Mouse (Mus musculus): Measurements from ENCODE around the gene Nemp1. TPM values are rescaled to one million over a fixed set of nuclear protein-coding genes. Genes with fewer than 3 reads are reported as not detected.

Gene Nemp1
- polyA plus RNA-seq, 1 experiment from 2014 or later: 8.9 TPM

- peak; percentile 38 for ATAC-seq (replicated peaks; ENCODE audit: low FRiP score, low TSS enrichment, low read depth)
- peaks cover 28% of the 10 kb centered on the region for H3K4me1 ChIP-seq (replicated peaks; ENCODE audit: control insufficient read depth, insufficient read depth, low read length)
- H3K9me3 ChIP-seq (ENCODE audit: control insufficient read depth, low read length): peaks cover 5% of the 10 kb centered on the region; the same call in 1 of the 2 replicates
- peak overlapping the region; percentile 64 for H3K4me2 ChIP-seq (ENCODE audit: low read length)
- DNase-seq (ENCODE audit: low spot score): no peak
- peak overlapping the region; percentile 74 for H3K9ac ChIP-seq (ENCODE audit: low read length)
- peak overlapping the region; percentile 97 for H3K27ac ChIP-seq (ENCODE audit: low read depth)
- 0 out of 2 replicates have a peak, but pooled peaks cover 2% of the 10 kb centered on the region for H3K36me3 ChIP-seq (ENCODE audit: control insufficient read depth, insufficient read depth, low read length)
- no peaks in the 10 kb centered on the region for H3K27me3 ChIP-seq (replicated peaks; ENCODE audit: control insufficient read depth, insufficient read depth, low read length)
- peak overlapping the region; percentile 75 for H3K4me3 ChIP-seq (ENCODE audit: low read depth, low read length)
- under 1% methylated on average over 13 of the region's 13 CpGs for WGBS
These were observed 44.7 kb upstream of the Nemp1 start for GRCm38 (mm10) chr10:127622057-127622392.

DNA sequence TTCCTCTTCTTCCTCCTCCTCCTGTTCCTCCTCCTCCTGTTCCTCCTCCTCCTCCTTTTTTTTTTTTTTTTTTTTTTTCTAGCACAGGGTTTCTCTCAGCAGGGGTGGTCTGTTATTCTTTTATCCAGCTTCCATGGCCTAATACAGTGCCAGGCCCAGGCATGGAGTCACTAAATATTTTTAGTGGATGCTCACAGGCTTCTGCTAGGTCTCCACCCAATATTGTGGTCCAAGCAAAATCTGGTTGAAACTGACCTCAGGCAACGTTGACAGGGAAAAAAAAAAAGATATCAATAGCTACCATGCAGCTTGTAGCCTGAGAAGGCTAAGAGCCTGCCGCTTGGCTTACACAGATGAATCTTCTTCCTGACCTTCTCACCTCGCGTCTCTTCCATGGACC is 44.0 kb upstream of the Nemp1 start:
- Histone ChIP-seq H3K9me3 (ENCODE audit: control insufficient read depth, low read length) (peaks cover 5% of the 10 kb centered on the region; the same call in 1 of the 2 replicates), H3K36me3 (ENCODE audit: control insufficient read depth, insufficient read depth, low read length) (no peaks in the 10 kb centered on the region), H3K27ac (ENCODE audit: low read depth) (no peak overlapping the region), H3K9ac (ENCODE audit: low read length) (no peak overlapping the region), H3K4me1 (replicated peaks; ENCODE audit: control insufficient read depth, insufficient read depth, low read length) (peaks cover 22% of the 10 kb centered on the region), H3K27me3 (replicated peaks; ENCODE audit: control insufficient read depth, insufficient read depth, low read length) (no peaks in the 10 kb centered on the region), H3K4me3 (ENCODE audit: low read depth, low read length) (no peak overlapping the region), H3K4me2 (ENCODE audit: low read length) (no peak overlapping the region)
- DNase-seq (ENCODE audit: low spot score): no peak
- ATAC-seq (replicated peaks; ENCODE audit: low FRiP score, low TSS enrichment, low read depth): no peak
- 61% methylated on average over 4 of the region's 4 CpGs for WGBS

GRCm38 (mm10) chr10:127623439-127624216 is 43.1 kb upstream of the Nemp1 start:
- Histone ChIP-seq H3K9me3 (ENCODE audit: control insufficient read depth, low read length) (peaks cover 5% of the 10 kb centered on the region; the same call in 1 of the 2 replicates), H3K27ac (ENCODE audit: low read depth) (no peak overlapping the region), H3K27me3 (replicated peaks; ENCODE audit: control insufficient read depth, insufficient read depth, low read length) (no peaks in the 10 kb centered on the region), H3K9ac (ENCODE audit: low read length) (no peak overlapping the region), H3K4me1 (replicated peaks; ENCODE audit: control insufficient read depth, insufficient read depth, low read length) (peaks cover 14% of the 10 kb centered on the region), H3K4me3 (ENCODE audit: low read depth, low read length) (no peak overlapping the region), H3K4me2 (ENCODE audit: low read length) (no peak overlapping the region), H3K36me3 (ENCODE audit: control insufficient read depth, insufficient read depth, low read length) (no peaks in the 10 kb centered on the region)
- no peak for ATAC-seq (replicated peaks; ENCODE audit: low FRiP score, low TSS enrichment, low read depth)
- 95% methylated on average over 6 of the region's 6 CpGs for WGBS
- DNase-seq (ENCODE audit: low spot score): no peak

GRCm38 (mm10) chr10:127626433-127626832 is 40.3 kb upstream of the Nemp1 start:
- H3K4me3 ChIP-seq (ENCODE audit: low read depth, low read length): no peak overlapping the region
- no peak overlapping the region for H3K4me2 ChIP-seq (ENCODE audit: low read length)
- no peaks in the 10 kb centered on the region for H3K27me3 ChIP-seq (replicated peaks; ENCODE audit: control insufficient read depth, insufficient read depth, low read length)
- H3K9ac ChIP-seq (ENCODE audit: low read length): no peak overlapping the region
- H3K27ac ChIP-seq (ENCODE audit: low read depth): no peak overlapping the region
- ATAC-seq (replicated peaks; ENCODE audit: low FRiP score, low TSS enrichment, low read depth) (no peak), DNase-seq (ENCODE audit: low spot score) (no peak)
- 87% methylated on average over 3 of the region's 3 CpGs for WGBS
- peaks cover 5% of the 10 kb centered on the region; the same call in 1 of the 2 replicates for H3K4me1 ChIP-seq (replicated peaks; ENCODE audit: control insufficient read depth, insufficient read depth, low read length)
- no peaks in the 10 kb centered on the region for H3K36me3 ChIP-seq (ENCODE audit: control insufficient read depth, insufficient read depth, low read length)
- peaks cover 5% of the 10 kb centered on the region; the same call in 1 of the 2 replicates for H3K9me3 ChIP-seq (ENCODE audit: control insufficient read depth, low read length)

GRCm38 (mm10) chr10:127631261-127632214 is 35.2 kb upstream of the Nemp1 start:
- WGBS: 72% methylated on average over 10 of the region's 10 CpGs

DNA sequence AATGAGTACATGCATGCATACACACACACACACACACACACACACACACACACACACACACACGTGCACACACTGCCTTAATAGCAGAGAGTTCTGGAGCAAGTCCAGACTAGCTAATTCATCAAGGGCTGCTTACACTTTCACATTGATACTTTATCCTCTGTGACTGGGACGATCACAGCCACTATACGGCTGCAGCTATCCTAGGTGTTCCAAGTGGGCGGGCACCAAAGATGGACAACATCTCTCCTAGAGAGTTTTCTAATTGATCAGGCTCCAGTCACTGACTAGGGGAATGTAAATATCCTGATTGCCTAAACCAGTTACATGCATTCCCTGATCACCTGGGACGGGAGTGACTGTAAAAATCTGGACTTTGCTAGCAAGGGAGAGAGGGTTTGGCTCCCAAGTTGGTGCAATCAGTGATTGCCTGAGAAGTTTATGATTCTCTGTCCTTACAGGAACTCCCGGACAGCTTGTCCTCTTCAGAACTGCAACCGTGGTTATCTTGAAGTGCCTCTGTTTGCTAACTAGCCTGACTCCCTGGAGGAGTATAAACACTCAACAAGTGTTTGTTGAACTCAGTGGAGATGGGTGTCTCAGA is 33.9 kb upstream of the Nemp1 start:
- 34% methylated on average over 7 of the region's 7 CpGs for WGBS
- H3K36me3 ChIP-seq (ENCODE audit: control insufficient read depth, insufficient read depth, low read length): no peaks in the 10 kb centered on the region

More at GRCm38 (mm10) chr10:127631261-127632214, 35.2 kb upstream of the Nemp1 start:
- Histone ChIP-seq H3K27me3 (replicated peaks; ENCODE audit: control insufficient read depth, insufficient read depth, low read length) (no peaks in the 10 kb centered on the region), H3K4me1 (replicated peaks; ENCODE audit: control insufficient read depth, insufficient read depth, low read length) (no peaks in the 10 kb centered on the region), H3K4me2 (ENCODE audit: low read length) (no peak overlapping the region), H3K9ac (ENCODE audit: low read length) (no peak overlapping the region), H3K27ac (ENCODE audit: low read depth) (no peak overlapping the region), H3K4me3 (ENCODE audit: low read depth, low read length) (no peak overlapping the region), H3K36me3 (ENCODE audit: control insufficient read depth, insufficient read depth, low read length) (no peaks in the 10 kb centered on the region), H3K9me3 (ENCODE audit: control insufficient read depth, low read length) (peaks cover 2% of the 10 kb centered on the region; the same call in 1 of the 2 replicates)
- DNase-seq (ENCODE audit: low spot score) (no peak), ATAC-seq (replicated peaks; ENCODE audit: low FRiP score, low TSS enrichment, low read depth) (no peak)

GRCm38 (mm10) chr10:127640421-127640820 is 26.3 kb upstream of the Nemp1 start:
- Histone ChIP-seq H3K4me2 (ENCODE audit: low read length) (no peak overlapping the region), H3K4me3 (ENCODE audit: low read depth, low read length) (no peak overlapping the region), H3K4me1 (replicated peaks; ENCODE audit: control insufficient read depth, insufficient read depth, low read length) (peaks cover 16% of the 10 kb centered on the region; the same call in 1 of the 2 replicates), H3K27me3 (replicated peaks; ENCODE audit: control insufficient read depth, insufficient read depth, low read length) (no peaks in the 10 kb centered on the region), H3K36me3 (ENCODE audit: control insufficient read depth, insufficient read depth, low read length) (no peaks in the 10 kb centered on the region), H3K9me3 (ENCODE audit: control insufficient read depth, low read length) (no peaks in the 10 kb centered on the region), H3K9ac (ENCODE audit: low read length) (no peak overlapping the region), H3K27ac (ENCODE audit: low read depth) (no peak overlapping the region)
- no peak for DNase-seq (ENCODE audit: low spot score)
- WGBS: 68% methylated on average over 5 of the region's 5 CpGs
- ATAC-seq (replicated peaks; ENCODE audit: low FRiP score, low TSS enrichment, low read depth): no peak

More for the DNA sequence above, 33.9 kb upstream of the Nemp1 start:
- no peaks in the 10 kb centered on the region for H3K9me3 ChIP-seq (ENCODE audit: control insufficient read depth, low read length)
- H3K4me2 ChIP-seq (ENCODE audit: low read length): no peak overlapping the region
- H3K9ac ChIP-seq (ENCODE audit: low read length): no peak overlapping the region
- DNase-seq (ENCODE audit: low spot score) (no peak), ATAC-seq (replicated peaks; ENCODE audit: low FRiP score, low TSS enrichment, low read depth) (no peak)
- H3K27me3 ChIP-seq (replicated peaks; ENCODE audit: control insufficient read depth, insufficient read depth, low read length): no peaks in the 10 kb centered on the region
- no peak overlapping the region for H3K4me3 ChIP-seq (ENCODE audit: low read depth, low read length)
- no peaks in the 10 kb centered on the region for H3K4me1 ChIP-seq (replicated peaks; ENCODE audit: control insufficient read depth, insufficient read depth, low read length)
- no peak overlapping the region for H3K27ac ChIP-seq (ENCODE audit: low read depth)
